Mouse (Mus musculus): ENCODE data around the gene Clec2d. TPM values are rescaled to one million over a fixed set of nuclear protein-coding genes. Genes with fewer than 3 reads are reported as not detected.
A peak's percentile ranks its signal among the peaks of the same experiment; 100 is the strongest.

The Clec2d gene
- 0.11 and 0.20 TPM in 2 replicates for polyA plus RNA-seq (2015; fragmentation: Nextera tagmentation; extraction: Ambion mirVana)

DNA sequence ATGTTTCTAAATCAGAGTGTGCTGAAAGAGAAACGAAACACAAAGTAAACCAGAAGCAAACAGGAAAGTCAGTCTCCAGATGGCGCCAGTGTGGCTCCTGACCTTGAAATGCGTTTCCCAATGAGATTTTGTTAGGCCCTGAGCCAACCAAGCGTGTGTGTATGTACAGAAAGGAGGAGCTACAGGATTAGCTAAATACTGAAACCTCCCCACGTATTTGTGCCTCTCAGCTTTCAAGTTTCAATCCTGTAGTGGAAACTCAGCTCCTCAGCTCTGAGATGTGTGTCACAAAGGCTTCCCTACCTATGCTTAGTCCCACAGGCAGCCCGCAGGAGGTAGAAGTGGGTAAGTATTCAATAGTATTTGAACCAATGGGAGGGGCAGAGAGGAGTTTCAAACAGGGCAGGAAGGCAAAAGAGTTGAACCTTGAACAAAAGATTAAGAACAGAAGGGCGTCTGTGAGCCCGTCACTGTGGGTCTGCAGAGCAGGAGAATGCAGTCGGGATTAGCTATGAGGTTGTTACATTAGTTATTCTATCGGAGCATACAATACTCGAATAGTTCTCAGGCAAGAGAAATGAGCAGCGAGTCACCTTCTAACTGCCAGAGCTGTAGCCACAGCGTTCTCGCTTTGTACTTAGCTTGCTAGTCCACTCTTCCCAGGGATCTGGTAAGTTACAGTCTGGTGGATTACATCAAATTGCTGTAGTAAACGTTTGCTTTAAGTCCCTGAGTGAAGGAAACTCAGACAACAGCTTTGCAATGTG, at the start of gene Clec2d:
Gene Clec2d, plus strand, starts transcription at position 213 of the 767 bp plus-strand sequence.
- 5% methylated on average over 15 of the region's 15 CpGs for WGBS
- peak within 1 kb of the TSS; percentile 86 for H3K9ac ChIP-seq
- H3K27me3 ChIP-seq (replicated peaks) = no peaks in the 10 kb centered on the region
- no peaks in the 10 kb centered on the region for H3K9me3 ChIP-seq
- peaks cover 24% of the 10 kb centered on the region for H3K36me3 ChIP-seq
- ATAC-seq (ENCODE audit: extremely low read depth, insufficient number of reproducible peaks, low FRiP score, low TSS enrichment) = peak; percentile 63
- peak within 1 kb of the TSS; percentile 67 for H3K4me2 ChIP-seq
- peaks cover 11% of the 10 kb centered on the region for H3K4me1 ChIP-seq
- peak within 1 kb of the TSS; percentile 97 for H3K27ac ChIP-seq (replicated peaks)
- H3K4me3 ChIP-seq = peak within 1 kb of the TSS; percentile 67

DNA sequence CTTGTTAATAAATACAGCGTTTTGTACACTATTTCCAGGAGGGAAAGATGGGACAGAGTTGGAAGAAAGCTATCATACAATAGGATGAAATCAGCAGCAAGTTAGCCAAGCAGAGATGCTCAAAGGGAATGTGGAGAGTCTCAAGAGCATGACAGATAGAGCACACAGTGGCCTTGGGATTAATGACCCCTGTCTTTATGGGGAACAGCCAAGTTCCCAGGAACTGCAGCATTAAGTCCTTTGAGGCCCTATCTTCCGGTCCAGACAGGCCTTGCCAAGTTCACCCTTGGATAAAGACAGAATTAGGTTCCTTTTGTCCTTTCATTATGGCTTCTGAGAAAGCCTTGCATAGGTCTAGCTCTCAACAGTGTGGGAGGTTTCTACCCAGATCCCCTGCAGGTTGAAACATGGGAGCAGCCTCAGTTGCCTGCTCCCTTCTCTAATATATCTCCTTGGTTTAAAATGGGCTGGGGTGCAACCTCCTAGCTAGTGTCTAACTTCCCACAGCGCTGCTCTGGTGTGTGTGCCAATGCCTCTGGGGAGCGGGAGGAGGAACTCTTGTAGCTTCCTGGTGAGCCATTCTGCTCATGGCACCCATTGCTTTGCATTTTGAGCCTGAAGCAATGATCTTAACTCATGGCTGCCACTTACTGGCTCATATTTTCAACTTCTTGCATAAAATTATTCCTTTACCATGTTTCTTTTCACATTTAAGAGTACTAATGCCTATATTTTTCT, 47.6 kb upstream of the Clec2d start:
- no peak for ATAC-seq (ENCODE audit: extremely low read depth, insufficient number of reproducible peaks, low FRiP score, low TSS enrichment)
- no peaks in the 10 kb centered on the region for H3K27me3 ChIP-seq (replicated peaks)
- 80% methylated on average over 4 of the region's 4 CpGs for WGBS
- H3K4me3 ChIP-seq = no peak overlapping the region
- H3K36me3 ChIP-seq = no peaks in the 10 kb centered on the region
- H3K27ac ChIP-seq (replicated peaks) = no peak overlapping the region
- no peaks in the 10 kb centered on the region for H3K9me3 ChIP-seq
- no peak overlapping the region for H3K9ac ChIP-seq
- no peak overlapping the region for H3K4me2 ChIP-seq
- no peaks in the 10 kb centered on the region for H3K4me1 ChIP-seq

- 0 out of 2 replicates have a peak, but pooled peaks cover 3% of the 10 kb centered on the region for H3K9me3 ChIP-seq
- ATAC-seq (ENCODE audit: extremely low read depth, insufficient number of reproducible peaks, low FRiP score, low TSS enrichment) = no peak
- H3K4me1 ChIP-seq = no peaks in the 10 kb centered on the region
- H3K36me3 ChIP-seq = no peaks in the 10 kb centered on the region
- no peak overlapping the region for H3K4me3 ChIP-seq
- no peak overlapping the region for H3K27ac ChIP-seq (replicated peaks)
- 81% methylated on average over 2 of the region's 2 CpGs for WGBS
- H3K4me2 ChIP-seq = no peak overlapping the region
- H3K9ac ChIP-seq = no peak overlapping the region
- no peaks in the 10 kb centered on the region for H3K27me3 ChIP-seq (replicated peaks)
Measured at GRCm38 (mm10) chr6:129146812-129147211, 33.6 kb upstream of the Clec2d start.

GRCm38 (mm10) chr6:129160103-129160502, 20.3 kb upstream of the Clec2d start:
- Histone ChIP-seq H3K36me3 (no peaks in the 10 kb centered on the region), H3K4me1 (no peaks in the 10 kb centered on the region), H3K9ac (no peak overlapping the region), H3K27me3 (replicated peaks) (no peaks in the 10 kb centered on the region), H3K4me3 (no peak overlapping the region), H3K4me2 (no peak overlapping the region), H3K9me3 (no peaks in the 10 kb centered on the region), H3K27ac (replicated peaks) (no peak overlapping the region)
- 68% methylated on average over 3 of the region's 3 CpGs for WGBS
- no peak for ATAC-seq (ENCODE audit: extremely low read depth, insufficient number of reproducible peaks, low FRiP score, low TSS enrichment)

DNA sequence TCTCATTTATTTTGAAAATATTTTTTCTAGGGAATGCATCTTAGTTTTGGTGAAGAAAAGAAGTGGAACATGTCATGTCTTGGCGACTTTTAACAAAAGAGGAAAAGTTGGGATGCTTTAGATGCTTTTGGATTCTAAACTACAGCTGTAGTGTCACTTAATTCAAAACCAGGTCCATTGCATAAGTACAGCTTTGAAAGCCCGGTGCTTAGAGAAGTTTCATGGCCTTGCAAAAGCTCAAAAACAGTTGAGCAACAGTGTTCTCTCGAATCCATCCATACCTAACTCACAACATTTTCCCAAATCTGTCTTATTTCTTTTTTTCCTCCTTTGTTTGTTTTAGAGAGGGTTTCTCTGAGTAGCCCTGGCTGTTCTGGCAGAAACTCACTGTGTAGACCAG, 19.3 kb upstream of the Clec2d start:
- no peaks in the 10 kb centered on the region for H3K36me3 ChIP-seq
- ATAC-seq (ENCODE audit: extremely low read depth, insufficient number of reproducible peaks, low FRiP score, low TSS enrichment) = no peak
- no peak overlapping the region for H3K27ac ChIP-seq (replicated peaks)
- H3K9ac ChIP-seq = no peak overlapping the region
- H3K4me3 ChIP-seq = no peak overlapping the region
- no peak overlapping the region for H3K4me2 ChIP-seq
- no peaks in the 10 kb centered on the region for H3K9me3 ChIP-seq
- no peaks in the 10 kb centered on the region for H3K27me3 ChIP-seq (replicated peaks)
- H3K4me1 ChIP-seq = no peaks in the 10 kb centered on the region
- WGBS = 76% methylated on average over 3 of the region's 3 CpGs

GRCm38 (mm10) chr6:129161951-129162350, 18.5 kb upstream of the Clec2d start:
- H3K36me3 ChIP-seq = no peaks in the 10 kb centered on the region
- no peak overlapping the region for H3K27ac ChIP-seq (replicated peaks)
- no peak for ATAC-seq (ENCODE audit: extremely low read depth, insufficient number of reproducible peaks, low FRiP score, low TSS enrichment)

DNA sequence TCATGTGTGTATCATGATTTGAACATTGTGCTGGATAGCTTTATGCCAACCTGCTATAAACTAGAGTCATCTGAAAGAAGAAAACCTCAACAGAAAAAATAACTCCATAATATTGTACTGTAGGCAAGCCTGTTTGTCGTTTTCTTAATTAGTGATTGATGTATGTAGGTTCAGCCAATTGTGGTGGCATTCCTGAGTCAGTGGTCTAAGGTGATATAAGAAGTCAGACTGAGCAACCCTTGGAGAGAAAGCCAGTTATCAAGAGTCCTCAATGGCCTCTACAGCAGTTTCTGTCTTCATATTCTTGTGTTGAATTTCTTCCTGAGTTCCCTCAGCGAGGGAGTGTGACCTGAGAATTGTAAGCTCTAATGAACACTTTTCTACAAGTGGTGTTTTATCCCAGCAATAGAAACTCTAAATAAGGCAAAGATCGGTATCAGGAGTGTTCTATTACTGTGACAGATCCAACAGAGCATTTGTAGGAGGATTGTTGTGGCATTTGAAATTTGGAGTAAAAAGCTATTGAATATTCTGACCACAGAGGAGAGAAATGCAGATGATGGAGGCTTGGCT, 17.7 kb upstream of the Clec2d start:
- Histone ChIP-seq H3K4me3 (no peak overlapping the region), H3K27me3 (replicated peaks) (no peaks in the 10 kb centered on the region), H3K4me1 (no peaks in the 10 kb centered on the region), H3K4me2 (no peak overlapping the region), H3K27ac (replicated peaks) (no peak overlapping the region), H3K36me3 (no peaks in the 10 kb centered on the region), H3K9ac (no peak overlapping the region), H3K9me3 (no peaks in the 10 kb centered on the region)
- no peak for ATAC-seq (ENCODE audit: extremely low read depth, insufficient number of reproducible peaks, low FRiP score, low TSS enrichment)
- WGBS = 69% methylated on average over 3 of the region's 3 CpGs

More at GRCm38 (mm10) chr6:129161951-129162350, 18.5 kb upstream of the Clec2d start:
- Histone ChIP-seq H3K9ac (no peak overlapping the region), H3K9me3 (no peaks in the 10 kb centered on the region), H3K4me1 (no peaks in the 10 kb centered on the region), H3K4me3 (no peak overlapping the region), H3K4me2 (no peak overlapping the region), H3K27me3 (replicated peaks) (no peaks in the 10 kb centered on the region)

- H3K27me3 ChIP-seq (replicated peaks) = no peaks in the 10 kb centered on the region
- no peak overlapping the region for H3K4me2 ChIP-seq
- H3K9me3 ChIP-seq = no peaks in the 10 kb centered on the region
- no peak overlapping the region for H3K4me3 ChIP-seq
- no peak overlapping the region for H3K9ac ChIP-seq
- H3K4me1 ChIP-seq = no peaks in the 10 kb centered on the region
- 77% methylated on average over 1 of the region's 1 CpGs for WGBS
- no peak overlapping the region for H3K27ac ChIP-seq (replicated peaks)
- ATAC-seq (ENCODE audit: extremely low read depth, insufficient number of reproducible peaks, low FRiP score, low TSS enrichment) = no peak
- no peaks in the 10 kb centered on the region for H3K36me3 ChIP-seq
Measured at GRCm38 (mm10) chr6:129163606-129164005, 16.8 kb upstream of the Clec2d start.

GRCm38 (mm10) chr6:129170925-129171324, 9.5 kb upstream of the Clec2d start:
- Histone ChIP-seq H3K4me1 (no peaks in the 10 kb centered on the region), H3K9ac (no peak overlapping the region), H3K9me3 (no peaks in the 10 kb centered on the region), H3K27me3 (replicated peaks) (no peaks in the 10 kb centered on the region), H3K27ac (replicated peaks) (no peak overlapping the region), H3K4me3 (no peak overlapping the region), H3K4me2 (no peak overlapping the region), H3K36me3 (no peaks in the 10 kb centered on the region)
- no peak for ATAC-seq (ENCODE audit: extremely low read depth, insufficient number of reproducible peaks, low FRiP score, low TSS enrichment)
- 88% methylated on average over 1 of the region's 1 CpGs for WGBS

- H3K9me3 ChIP-seq = no peaks in the 10 kb centered on the region
- no peaks in the 10 kb centered on the region for H3K27me3 ChIP-seq (replicated peaks)
- H3K36me3 ChIP-seq = no peaks in the 10 kb centered on the region
- 89% methylated on average over 1 of the region's 1 CpGs for WGBS
- no peak overlapping the region for H3K27ac ChIP-seq (replicated peaks)
- H3K4me2 ChIP-seq = no peak overlapping the region
- no peak overlapping the region for H3K9ac ChIP-seq
- no peaks in the 10 kb centered on the region for H3K4me1 ChIP-seq
- ATAC-seq (ENCODE audit: extremely low read depth, insufficient number of reproducible peaks, low FRiP score, low TSS enrichment) = no peak
- no peak overlapping the region for H3K4me3 ChIP-seq
Measured at GRCm38 (mm10) chr6:129171675-129172074, 8.7 kb upstream of the Clec2d start.

DNA sequence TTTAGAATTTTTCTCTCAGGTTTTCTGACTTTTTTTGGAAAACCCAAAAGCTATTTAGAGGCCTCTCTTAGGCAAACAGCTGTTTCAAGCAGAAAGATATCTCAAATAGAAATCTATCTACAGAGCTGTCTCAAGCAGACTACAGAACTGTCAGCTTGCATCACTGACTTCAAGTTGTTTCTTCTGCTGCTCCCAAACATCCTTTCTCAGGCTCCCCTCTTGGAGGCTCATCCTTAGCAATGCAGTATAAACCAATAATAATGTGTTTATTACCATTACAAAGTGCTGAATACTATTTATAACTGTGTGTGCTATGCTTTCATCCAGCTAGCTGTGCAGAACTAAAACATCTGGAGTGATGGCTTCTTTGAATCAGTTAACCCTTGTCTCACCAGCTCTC, 5.6 kb upstream of the Clec2d start:
- Histone ChIP-seq H3K9me3 (no peaks in the 10 kb centered on the region), H3K27me3 (replicated peaks) (no peaks in the 10 kb centered on the region), H3K4me3 (no peak overlapping the region), H3K4me1 (no peaks in the 10 kb centered on the region), H3K9ac (no peak overlapping the region), H3K4me2 (no peak overlapping the region), H3K27ac (replicated peaks) (no peak overlapping the region), H3K36me3 (no peaks in the 10 kb centered on the region)
- no peak for ATAC-seq (ENCODE audit: extremely low read depth, insufficient number of reproducible peaks, low FRiP score, low TSS enrichment)

Measured in heart, embryonic 13.5 days (tissue).